In the genomic region with DNA sequence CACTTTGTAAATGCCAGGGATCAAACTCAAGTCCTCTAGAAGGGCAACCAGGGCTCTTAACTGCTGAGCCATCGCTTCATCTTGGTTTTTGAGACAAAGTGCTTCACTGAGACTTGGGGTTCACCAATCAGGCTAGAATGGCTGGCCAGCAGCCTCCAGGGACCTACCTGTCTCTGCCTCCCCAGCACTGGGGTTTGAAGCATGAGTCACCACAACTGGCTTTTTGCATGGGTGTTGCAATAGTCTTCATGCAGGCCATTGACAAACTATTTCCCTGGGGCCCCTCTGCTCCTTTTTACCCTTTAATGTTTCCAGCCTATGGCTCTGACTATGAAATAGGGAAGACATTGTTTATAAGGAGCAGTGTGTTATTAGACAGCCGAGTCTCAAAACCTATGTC, we compare ENCODE assay signal across 16 mouse cellular contexts.
"Had no signal": no experiment of that assay in that cellular context is flagged by ENCODE, and none has a peak within 500 bp of the region (broad histone marks: within the 10 kb centered on the region; RNA-seq: fewer than 3 reads in every experiment).

No protein-coding gene starts in this region.

- H3K9ac ChIP-seq: liver, embryonic 12.5 days; lung, embryonic 14.5 days; neural tube, embryonic 12.5 days; stomach, embryonic 15.5 days had no signal

- H3K27me3 ChIP-seq: neural tube, embryonic 12.5 days; stomach, embryonic 15.5 days had no signal

- H3K4me2 ChIP-seq: liver, embryonic 12.5 days; lung, embryonic 14.5 days; neural tube, embryonic 12.5 days; stomach, embryonic 15.5 days had no signal

- H3K9me3 ChIP-seq: limb, embryonic 10.5 days; liver, embryonic 12.5 days; midbrain, embryonic 10.5 days; neural tube, embryonic 12.5 days; stomach, embryonic 15.5 days had no signal

- H3K4me1 ChIP-seq: liver, embryonic 12.5 days had no signal

- ATAC-seq: liver, embryonic 12.5 days had no signal

- H3K4me3 ChIP-seq: left cerebral cortex, adult 2 months; limb, embryonic 10.5 days; liver, embryonic 12.5 days; midbrain, embryonic 10.5 days; neural tube, embryonic 12.5 days; stomach, embryonic 15.5 days had no signal

- H3K27ac ChIP-seq: left cerebral cortex, adult 2 months; limb, embryonic 10.5 days; liver, embryonic 12.5 days; midbrain, embryonic 10.5 days; neural tube, embryonic 12.5 days; stomach, embryonic 15.5 days had no signal

- DNase-seq: kidney, postnatal 25 days; lung, embryonic 14.5 days; lung, postnatal 10 days; lung, postnatal 4 days; midbrain, embryonic 14.5 days; retina, postnatal 1 day; right cerebral cortex, postnatal 4 days; spleen, adult 18-20 months; thymus, adult 2 months; thymus, postnatal 25 days had no signal

- H3K36me3 ChIP-seq: limb, embryonic 10.5 days; liver, embryonic 12.5 days; midbrain, embryonic 10.5 days; neural tube, embryonic 12.5 days; stomach, embryonic 15.5 days had no signal
